Mouse (Mus musculus) bone marrow, adult 2 months (tissue): ENCODE measurements around the gene Fam205a1. TPM values are rescaled to one million over a fixed set of nuclear protein-coding genes. Genes with fewer than 3 reads are reported as not detected.

Source experiments
- H3K27ac ChIP-seq: fragments of 200-500 bp; 2 replicates; pipeline ENCODE4 v1.5.1; 2012; ENCODE audit warnings: low read depth, mild to moderate bottlenecking, control low read depth, inconsistent platforms, low read length; ENCODE audit not compliant: control insufficient read depth, poor library complexity, insufficient read depth
- H3K4me1 ChIP-seq: fragments of 200-500 bp; 2 replicates; pipeline ENCODE4 v1.6.1; 2011; ENCODE audit warnings: low read length; ENCODE audit not compliant: control insufficient read depth, insufficient read depth
- H3K4me3 ChIP-seq: fragments of 200-500 bp; replicated peaks from 2 replicates; pipeline ENCODE3; 2011; ENCODE audit warnings: mild to moderate bottlenecking, low read depth, low read length, control low read depth; ENCODE audit not compliant: control insufficient read depth
- CTCF ChIP-seq: fragments of 200-500 bp; IDR thresholded peaks from 2 replicates; pipeline ENCODE4 v1.5.1; 2011; ENCODE audit warnings: low read length, control low read depth; ENCODE audit not compliant: control insufficient read depth, insufficient read depth
- POLR2A ChIP-seq: fragments of 200-500 bp; IDR thresholded peaks from 2 replicates; pipeline ENCODE4 v1.6.1; 2011; ENCODE audit warnings: low read depth, mild to moderate bottlenecking, control low read depth, low read length, borderline replicate concordance; ENCODE audit not compliant: control insufficient read depth
- WGBS: fragments of 180-500 bp; shearing (Covaris S2); methylation state at CpG from one replicate; pipeline ENCODE4 v1.1.7; 2018; 5-methylcytosine and 5-hydroxymethylcytosine counted together
- polyA plus RNA-seq: library from polyadenylated mRNA; stranded (reverse); fragments of >200 nt; gene quantifications from 2 replicates; pipeline ENCODE4 v1.2.4, GENCODE M21; 2011; ENCODE audit warnings: low replicate concordance; ENCODE audit not compliant: missing spikeins, insufficient read depth, insufficient read length

Fam205a1 gene
- polyA plus RNA-seq, 1 experiment: 0.45 TPM

- 0% methylated on average over 1 of the region's 1 CpGs for WGBS
- H3K4me1 ChIP-seq: no peaks in the 10 kb centered on the region; the same call in 1 of the 2 replicates
- peak overlapping the region; percentile 74 for H3K27ac ChIP-seq
- TF ChIP-seq CTCF: no peak
- no peak for TF ChIP-seq POLR2A
- peak overlapping the region; percentile 69 for H3K4me3 ChIP-seq
These were observed 26.9 kb upstream of the Fam205a1 start for GRCm38 (mm10) chr4:42880677-42880948.

- TF ChIP-seq POLR2A (no peak), CTCF (no peak)
- 29% methylated on average over 16 of the region's 16 CpGs for WGBS
- H3K4me1 ChIP-seq: no peaks in the 10 kb centered on the region; the same call in 1 of the 2 replicates
These were observed 26.4 kb upstream of the Fam205a1 start for GRCm38 (mm10) chr4:42879829-42880676.

GRCm38 (mm10) chr4:42877657-42878056, 24.0 kb upstream of the Fam205a1 start:
- Histone ChIP-seq H3K4me1 (no peaks in the 10 kb centered on the region; the same call in 1 of the 2 replicates), H3K27ac (no peak overlapping the region), H3K4me3 (no peak overlapping the region)
- 70% methylated on average over 2 of the region's 2 CpGs for WGBS
- no peak for TF ChIP-seq POLR2A

More at GRCm38 (mm10) chr4:42879829-42880676, 26.4 kb upstream of the Fam205a1 start:
- Histone ChIP-seq H3K27ac (peak overlapping the region; percentile 74), H3K4me3 (peak overlapping the region; percentile 69)

- no peak overlapping the region for H3K27ac ChIP-seq
- TF ChIP-seq POLR2A (no peak), CTCF (peak; percentile 62)
- WGBS: 34% methylated on average over 5 of the region's 5 CpGs
- H3K4me3 ChIP-seq: no peak overlapping the region
- no peaks in the 10 kb centered on the region; the same call in 1 of the 2 replicates for H3K4me1 ChIP-seq
These were observed 23.1 kb upstream of the Fam205a1 start for GRCm38 (mm10) chr4:42876586-42877291.

GRCm38 (mm10) chr4:42874134-42874533, 20.4 kb upstream of the Fam205a1 start, which contains the start of gene Fam205c:
TSS of gene Fam205c (minus strand) at chr4:42874234.
- WGBS: 86% methylated on average over 7 of the region's 7 CpGs
- Histone ChIP-seq H3K4me3 (no peak within 1 kb of the TSS), H3K4me1 (no peaks in the 10 kb centered on the region), H3K27ac (no peak within 1 kb of the TSS)
- no peak for TF ChIP-seq CTCF
- TF ChIP-seq POLR2A: no peak

GRCm38 (mm10) chr4:42872746-42873435, 19.2 kb upstream of the Fam205a1 start:
- H3K4me3 ChIP-seq: no peak overlapping the region
- H3K27ac ChIP-seq: no peak overlapping the region
- no peaks in the 10 kb centered on the region; the same call in 1 of the 2 replicates for H3K4me1 ChIP-seq
- no peak for TF ChIP-seq POLR2A
- no peak for TF ChIP-seq CTCF
- 83% methylated on average over 16 of the region's 16 CpGs for WGBS

- Histone ChIP-seq H3K4me3 (no peak overlapping the region), H3K4me1 (no peaks in the 10 kb centered on the region; the same call in 1 of the 2 replicates), H3K27ac (no peak overlapping the region)
- TF ChIP-seq POLR2A: no peak
- no peak for TF ChIP-seq CTCF
- WGBS: 84% methylated on average over 7 of the region's 7 CpGs
These were observed 18.5 kb upstream of the Fam205a1 start for GRCm38 (mm10) chr4:42872151-42872550.

GRCm38 (mm10) chr4:42870748-42871147, 17.1 kb upstream of the Fam205a1 start:
- no peak overlapping the region for H3K27ac ChIP-seq
- TF ChIP-seq POLR2A (no peak), CTCF (no peak)

More at GRCm38 (mm10) chr4:42870748-42871147, 17.1 kb upstream of the Fam205a1 start:
- Histone ChIP-seq H3K4me1 (no peaks in the 10 kb centered on the region; the same call in 1 of the 2 replicates), H3K4me3 (no peak overlapping the region)
- WGBS: 72% methylated on average over 5 of the region's 5 CpGs
